Mouse (Mus musculus): Measurements from ENCODE around the gene Gpbar1.
"Not testable (repeated sequence)": the region's sequence is repeated elsewhere in the genome, so short reads cannot be mapped to it uniquely, and the experiment has no call there.

Gpbar1 gene

DNA sequence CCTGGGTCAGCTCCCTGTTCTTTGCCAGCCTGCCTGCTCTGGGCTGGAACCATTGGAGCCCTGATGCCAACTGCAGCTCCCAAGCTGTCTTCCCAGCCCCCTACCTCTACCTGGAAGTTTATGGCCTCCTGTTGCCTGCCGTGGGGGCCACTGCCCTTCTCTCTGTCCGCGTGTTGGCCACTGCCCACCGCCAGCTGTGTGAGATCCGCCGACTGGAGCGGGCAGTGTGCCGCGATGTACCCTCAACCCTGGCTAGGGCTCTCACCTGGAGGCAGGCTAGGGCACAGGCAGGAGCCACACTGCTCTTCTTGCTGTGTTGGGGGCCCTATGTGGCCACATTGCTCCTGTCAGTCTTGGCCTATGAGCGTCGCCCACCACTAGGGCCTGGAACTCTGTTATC lies 638 bp downstream of the Gpbar1 start:
- no peak for DNase-seq

DNA sequence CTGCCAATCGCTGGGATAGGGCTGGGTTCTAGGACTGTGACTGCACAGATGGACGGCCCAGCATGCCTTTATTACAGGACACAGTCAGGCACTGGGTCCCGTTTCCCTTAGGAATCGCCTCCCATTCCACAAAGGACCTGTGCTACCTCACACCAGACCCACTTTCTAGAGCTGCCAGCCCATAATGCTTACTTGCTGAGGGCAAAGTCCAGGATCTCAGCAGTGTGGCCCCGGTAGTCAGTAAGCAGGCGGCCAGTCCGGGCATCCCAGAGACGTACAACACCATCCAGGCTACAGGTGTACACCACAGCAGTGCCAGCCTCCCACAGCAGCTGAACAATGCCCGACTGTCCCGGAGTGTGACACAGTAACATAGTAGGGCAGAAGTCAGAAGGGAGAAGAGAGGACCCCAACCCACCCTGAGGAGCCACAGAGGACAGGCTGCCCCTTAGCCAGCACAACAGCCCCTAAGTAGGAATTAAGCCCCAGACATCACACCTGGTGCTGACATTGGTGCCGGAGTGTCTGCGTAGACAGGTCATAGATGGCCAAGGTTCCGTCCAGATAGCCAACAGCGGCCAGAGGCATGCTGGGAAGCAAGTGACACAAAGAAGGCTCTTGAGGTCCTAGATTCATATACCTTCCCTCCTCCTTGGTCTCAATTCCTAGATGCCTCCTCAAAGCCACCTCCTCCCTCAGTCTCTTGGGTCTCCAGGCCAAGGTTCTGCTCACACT lies 2.4 kb downstream of the Gpbar1 start:
- DNase-seq, result no peak

DNA sequence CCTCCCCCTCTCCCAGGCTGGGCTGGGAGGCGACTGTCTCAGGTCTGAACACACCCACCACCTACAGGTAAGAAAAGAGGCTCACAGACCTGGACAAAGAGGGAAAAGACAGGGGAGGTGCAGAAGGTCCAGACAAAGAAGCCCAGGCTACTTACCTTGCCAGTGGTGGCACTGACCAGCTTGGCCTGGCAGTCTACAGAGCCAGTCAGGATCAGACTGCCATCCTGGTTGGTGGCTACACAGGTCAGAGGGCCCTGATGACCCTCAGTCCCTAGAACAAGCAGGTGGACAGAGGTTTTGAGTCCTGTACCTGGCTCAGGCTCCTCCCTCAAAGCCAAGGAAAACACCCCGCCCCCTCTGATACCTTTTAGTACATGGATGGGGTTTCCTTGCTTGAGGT lies 3.0 kb downstream of the Gpbar1 start:
- DNase-seq, result no peak

DNA sequence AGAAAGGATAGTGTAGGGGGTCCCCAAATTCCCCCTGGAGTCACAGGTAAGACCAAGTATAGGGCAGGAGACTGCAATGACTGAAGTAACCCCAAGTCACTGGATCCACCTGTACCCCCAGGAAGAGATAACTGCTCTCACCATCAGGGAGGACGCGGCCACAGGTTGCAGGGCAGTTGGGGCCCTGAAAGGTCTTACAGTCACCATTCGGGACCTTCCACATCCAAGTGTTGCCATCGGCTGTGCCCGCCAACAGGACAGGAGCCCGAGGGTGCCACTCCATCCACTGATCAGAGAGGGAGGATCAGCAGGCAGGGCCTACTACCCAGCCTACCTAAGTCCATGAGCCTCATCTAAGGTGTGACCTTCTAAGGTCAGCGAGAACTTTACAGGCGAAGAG lies 3.5 kb downstream of the Gpbar1 start:
- no peak for DNase-seq

DNA sequence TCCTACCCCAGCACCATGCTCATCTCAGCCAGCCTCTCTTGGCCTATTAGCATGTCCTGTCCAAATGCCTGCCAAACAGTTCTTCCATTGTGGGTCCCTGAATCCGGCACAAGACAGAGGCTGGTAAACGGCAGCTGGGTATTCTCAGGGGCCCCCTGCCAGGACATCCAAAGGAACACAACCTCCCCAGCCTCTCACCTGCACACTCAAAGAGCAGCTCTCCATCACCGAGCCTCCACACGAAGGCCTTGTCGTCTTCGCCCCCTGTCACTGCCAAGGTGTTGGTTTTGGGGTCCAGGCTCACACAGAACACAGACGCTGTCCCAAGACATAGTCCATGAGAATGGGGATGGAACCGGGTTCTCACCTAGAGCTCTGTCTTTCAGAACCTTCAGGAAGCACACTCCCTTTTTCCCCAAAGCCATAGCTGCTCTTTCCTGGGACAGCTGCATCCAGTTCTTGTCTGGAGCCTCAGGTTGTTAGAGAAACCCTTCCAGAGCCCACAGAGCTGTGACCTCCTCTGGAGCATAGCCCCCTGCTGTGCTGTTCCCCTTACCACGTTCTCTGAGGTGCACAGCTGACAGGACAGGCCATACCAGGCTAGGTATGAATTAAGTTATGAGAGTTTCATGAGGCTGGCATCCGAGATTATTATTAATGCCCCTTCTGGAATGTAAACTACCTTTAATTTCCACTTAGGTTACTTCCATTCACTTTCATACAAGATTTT lies 4.7 kb downstream of the Gpbar1 start:
- DNase-seq, result no peak

DNA sequence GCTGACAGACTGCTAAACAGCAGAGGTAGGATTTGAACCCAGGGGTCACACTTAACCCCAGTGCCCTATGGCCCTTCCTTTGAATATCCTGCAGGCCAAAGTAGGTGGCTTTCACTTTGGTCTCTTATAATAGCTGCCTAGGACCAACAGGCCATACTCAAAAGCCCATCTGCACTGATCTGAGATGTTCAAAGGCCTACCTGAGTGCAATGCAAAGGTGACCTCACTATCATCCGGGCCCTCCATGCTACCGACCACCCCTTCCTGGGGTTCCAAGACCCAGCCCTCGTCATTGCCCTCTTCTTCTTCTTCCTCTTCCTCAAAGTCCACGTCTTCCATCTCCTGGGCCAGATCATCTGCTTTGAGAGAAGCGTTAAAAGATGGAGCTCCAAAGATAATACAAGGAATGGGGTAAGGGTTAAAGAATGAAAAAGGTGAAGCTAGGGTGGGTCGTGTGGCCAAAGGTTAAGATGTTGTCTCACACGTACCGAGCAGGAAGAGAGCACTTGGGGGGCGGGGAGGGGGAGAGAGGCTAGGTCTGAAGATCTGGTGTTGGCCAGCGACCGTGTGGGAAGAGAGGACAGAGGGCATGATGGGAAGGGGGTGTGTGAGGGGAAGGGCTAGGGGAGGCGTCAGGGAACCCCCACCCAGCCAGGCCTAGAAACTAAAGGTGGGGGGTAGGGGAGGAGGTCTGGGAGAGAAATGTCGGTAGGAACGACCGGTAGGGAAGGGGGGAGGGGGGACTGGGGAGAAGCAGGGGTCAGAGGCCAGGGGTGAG lies 5.5 kb downstream of the Gpbar1 start:
- peak; percentile 68 for DNase-seq

DNA sequence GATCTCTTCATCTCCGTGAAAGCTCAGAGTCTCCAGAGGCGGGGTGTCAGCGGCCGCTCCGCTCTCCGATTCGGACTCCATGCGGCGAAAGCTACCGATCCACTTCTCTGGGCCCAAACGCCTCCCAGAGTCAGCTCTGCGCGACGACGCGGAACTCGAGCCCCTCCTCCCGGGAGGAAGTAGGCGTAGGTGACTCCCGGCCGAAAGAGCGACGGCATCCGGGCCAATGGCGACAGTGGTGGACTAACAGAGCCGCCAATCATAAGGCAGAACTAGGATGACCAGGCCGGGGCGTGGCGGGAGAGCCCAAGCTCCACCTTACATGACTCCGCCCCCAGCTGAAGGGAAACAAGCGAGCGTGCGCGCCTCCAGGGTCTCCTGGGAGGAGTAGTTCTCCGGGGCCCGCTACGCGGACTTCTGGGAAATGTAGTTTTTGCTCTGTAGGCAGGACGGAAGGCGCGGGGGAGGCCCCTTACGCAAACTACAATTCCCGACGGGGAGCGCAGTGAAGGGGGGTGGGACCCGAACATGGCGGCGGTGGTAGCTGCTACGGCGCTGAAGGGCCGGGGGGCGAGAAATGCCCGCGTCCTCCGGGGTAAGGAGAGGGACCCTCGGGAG lies 6.3 kb downstream of the Gpbar1 start, which contains the start of the genes Aamp and Pnkd:
Aamp (minus strand) TSS at position 196 of the 618 bp plus-strand sequence.
Pnkd (plus strand) TSS at position 388 of the 618 bp plus-strand sequence.
- DNase-seq, result peak; percentile 100

DNA sequence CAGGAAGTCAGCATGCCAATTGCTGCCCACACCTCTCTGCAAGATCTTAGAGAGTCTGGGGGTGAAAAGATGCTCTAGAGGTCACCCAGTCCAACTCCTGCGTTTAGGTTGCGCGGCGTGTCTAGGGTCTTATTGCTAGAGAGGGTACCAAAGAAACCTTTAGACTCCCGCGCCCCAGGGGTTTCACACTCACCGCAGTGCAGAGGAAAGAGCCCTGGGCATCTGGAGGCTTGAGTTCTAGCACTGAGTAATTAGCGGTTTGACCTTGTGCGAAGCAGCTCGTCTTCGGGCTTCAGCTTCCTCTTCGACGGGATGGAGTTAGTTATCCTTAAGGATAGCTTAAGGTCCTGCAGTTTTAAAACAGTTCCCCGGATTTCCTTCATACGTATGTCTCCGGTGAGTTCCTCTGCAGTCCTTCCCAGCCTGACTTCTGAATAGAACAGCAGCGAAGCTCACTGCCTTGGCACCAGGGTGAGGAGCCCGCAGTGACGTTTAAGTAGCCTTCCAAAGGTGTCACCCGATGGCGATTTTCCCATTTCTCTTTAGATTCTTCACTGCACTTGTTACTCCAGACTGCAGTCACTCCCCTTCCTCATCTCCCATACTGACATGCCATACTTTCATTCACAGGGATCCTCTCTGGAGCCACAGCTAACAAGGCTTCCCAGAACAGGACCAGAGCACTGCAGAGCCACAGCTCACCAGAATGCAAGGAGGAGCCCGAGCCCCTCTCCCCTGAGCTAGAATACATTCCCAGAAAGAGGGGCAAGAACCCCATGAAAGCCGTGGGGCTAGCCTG lies 7.1 kb downstream of the Gpbar1 start:
- no peak for DNase-seq

DNA sequence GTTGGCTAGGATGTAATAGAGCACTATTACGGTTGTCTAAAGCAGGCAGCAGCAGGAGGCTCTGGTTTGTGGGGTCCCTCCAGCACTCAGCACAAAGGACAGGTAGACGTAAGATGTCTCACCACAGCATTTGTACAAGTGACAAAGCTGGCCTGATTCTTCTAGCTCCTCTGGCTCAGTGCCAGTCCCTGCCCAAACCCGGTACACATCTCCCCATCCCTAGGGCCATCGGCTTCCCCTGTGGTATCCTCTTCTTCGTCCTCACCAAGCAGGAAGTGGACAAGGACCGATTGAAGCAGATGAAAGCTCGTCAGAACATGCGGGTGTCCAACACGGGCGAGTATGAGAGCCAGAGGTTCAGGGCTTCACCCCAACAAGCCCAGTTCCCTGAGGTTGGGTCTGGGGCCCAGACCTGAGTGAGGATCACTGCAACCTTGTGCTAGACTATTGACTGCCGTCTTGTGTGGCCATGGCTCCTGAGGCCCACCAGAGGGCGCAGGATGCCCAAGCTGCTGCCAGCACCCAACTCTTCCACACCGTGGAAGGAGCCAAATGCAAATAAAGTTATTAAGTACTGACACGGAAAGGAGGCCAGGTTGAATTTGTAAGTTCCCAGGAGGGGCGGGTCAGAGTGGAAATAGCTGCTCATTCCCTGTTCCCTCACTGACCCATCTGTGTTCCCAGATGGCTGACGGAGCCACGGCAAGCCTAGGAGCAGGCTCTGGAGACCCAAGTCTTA lies 8.7 kb downstream of the Gpbar1 start:
- not testable (repeated sequence) for DNase-seq

DNA sequence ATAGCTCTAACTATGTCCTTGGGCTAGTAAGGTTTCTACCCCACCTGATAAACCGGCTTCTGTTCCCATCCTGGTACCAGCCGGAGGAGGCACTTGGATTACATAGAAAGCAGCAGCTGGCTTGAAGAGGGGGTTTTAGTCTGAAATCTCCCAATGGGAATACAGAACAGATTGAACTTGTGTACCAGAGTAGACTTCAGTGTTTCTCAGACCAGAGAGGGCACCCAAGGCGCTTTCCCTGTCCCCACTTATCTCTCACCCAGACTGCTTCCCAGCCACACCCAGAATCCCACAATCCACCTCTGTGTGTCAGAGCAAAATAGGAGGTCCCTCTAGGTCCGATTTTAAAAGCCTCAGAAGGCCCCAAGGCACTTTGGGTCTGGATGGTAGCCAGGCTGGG lies 10.0 kb downstream of the Gpbar1 start:
- DNase-seq, result no peak

DNA sequence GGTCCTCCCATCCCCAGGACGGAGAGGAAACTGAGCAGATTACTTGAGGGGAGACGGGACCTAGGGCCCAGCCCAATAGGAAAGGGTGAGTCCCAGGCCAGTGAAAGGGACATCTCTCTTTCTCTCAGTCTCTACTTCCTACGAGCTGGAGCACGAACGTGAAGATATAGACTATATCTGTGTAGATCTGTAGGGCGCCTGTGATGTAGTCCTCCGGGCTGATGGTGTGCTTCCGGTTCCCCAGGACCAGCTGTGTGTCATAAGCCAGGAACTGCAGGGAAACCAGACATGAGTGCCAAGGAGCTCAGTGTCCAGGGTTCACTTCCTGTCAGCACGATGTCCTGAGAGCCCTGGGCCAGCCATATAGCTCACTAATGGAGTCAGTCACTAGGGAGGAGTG lies 10.9 kb downstream of the Gpbar1 start:
- no peak for DNase-seq

DNA sequence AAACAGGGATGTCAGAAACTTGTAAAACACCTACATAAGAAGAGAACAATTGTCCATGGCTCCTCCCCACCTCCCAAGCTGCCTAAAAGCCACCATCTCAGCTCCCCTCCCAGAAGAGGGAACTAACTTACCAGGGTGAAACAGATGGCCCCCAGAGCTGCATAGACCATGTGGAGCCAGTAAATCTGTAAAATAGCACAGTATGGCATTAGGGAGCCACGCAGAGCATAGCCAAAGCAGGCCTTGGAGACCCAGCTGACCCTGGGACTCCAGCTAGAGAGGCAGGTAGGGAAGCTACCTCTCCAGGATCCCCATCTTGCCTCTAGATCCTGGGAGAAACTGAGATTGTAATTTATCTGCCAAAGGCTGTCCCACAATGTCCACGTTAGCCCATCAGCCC lies 11.4 kb downstream of the Gpbar1 start:
- DNase-seq, result no peak

DNA sequence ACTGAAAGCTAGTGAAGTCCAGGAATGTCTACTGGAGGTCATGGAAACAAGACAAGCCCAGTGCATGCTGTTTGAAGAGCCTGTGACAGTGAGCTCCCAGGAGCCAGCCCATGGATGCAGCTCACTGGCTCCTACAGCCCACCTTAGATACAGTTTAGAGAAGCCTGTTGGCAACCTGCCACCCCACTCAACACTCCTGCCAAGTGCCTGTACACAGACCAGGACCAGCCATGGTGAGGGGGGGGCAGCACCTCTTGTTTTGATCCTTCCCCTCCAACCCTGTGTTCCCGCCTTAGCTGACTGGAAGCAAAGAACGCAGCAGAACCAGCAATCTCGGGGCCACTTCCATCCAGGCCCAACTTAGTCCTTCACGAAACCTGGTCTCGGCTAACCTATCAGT lies 11.8 kb downstream of the Gpbar1 start:
- DNase-seq, result no peak

DNA sequence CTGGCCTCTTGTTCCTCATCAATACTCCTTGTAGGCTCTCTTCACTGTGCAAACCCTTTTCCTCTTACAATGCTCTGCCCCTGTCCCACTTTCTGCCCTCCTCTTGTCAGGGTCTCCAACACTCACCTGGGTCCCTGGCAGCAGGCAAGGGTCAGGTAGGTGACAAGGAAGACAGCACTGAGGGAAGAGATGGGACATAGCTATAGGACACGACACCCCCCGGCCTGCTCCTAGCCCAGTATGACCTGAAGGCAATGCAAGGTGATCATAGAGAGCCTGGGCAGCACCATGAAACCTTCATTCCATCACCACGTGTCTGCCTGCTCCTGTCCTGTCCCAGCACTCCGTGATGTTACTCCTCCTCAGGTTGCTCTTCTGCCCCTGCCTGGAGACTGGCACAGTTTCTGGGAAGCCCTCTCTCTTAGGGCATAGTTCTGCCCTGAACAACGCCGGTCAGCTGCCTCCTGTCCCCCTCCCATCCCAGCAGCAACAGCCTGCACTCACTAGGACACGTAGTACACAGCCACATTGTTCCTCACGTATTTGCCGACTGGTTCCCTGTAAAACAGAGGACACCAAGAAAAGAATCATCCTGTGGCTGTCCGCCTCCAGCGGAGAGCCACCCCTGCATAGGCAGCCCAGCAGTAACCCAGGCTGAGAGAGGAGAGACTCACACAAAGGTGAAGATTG lies 14.1 kb downstream of the Gpbar1 start:
- DNase-seq, result no peak

DNA sequence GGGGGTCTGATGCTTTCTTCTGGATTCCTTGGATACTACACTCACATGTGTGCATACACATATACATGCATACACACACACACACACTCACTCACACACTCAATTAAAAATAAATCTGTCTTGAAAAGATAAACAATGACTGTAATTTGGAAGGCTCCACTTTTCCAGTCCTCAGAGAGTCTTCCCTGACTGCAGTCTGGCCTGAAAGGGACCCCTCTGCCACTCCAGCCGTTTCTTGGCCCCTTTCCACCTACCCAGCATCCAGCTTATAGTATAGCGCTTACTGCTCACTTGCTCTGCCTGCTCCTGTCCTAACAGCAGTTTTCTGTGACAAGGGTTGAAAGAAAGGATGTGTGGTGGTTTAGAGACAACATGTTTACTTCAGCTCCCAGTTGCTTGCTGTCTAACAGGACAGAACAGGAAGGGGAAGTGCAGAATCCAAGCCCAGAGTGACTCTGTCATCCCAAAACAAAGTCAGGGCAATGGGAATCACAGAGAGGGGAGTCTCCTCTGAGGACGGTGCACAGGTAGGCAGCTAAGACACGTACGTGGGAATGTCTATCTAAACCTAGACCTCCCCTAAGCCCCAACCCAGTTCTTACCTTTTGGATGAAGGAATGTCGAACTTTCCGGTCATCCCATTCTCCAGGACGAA lies 15.1 kb downstream of the Gpbar1 start:
- no peak for DNase-seq

DNA sequence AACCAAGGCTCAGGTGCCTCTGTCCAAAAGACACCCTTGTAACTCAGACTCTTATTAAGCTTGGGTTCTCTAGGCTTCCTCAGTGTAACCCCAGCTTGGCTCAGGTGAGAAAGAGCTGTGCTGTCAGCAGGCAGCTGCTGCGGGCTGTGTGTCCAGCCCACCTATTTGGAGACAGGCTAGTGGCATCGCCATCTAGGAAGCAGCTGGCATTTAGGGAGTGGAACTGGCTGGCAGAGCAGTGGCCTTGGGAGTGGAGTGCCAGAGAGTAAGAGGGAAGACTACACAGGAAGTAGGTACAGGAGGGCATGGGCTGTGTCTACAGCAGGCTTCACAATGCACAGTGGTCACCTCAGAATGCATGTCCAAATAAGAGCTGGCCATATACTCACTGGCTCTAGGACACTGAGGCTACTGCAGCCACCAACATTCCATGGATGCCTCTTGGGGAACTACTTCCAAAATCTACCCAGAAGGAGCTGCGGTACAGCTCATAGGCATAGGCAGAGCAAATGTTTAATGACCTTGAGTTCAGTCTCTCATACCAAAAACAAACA lies 15.8 kb downstream of the Gpbar1 start:
- DNase-seq, result no peak

DNA sequence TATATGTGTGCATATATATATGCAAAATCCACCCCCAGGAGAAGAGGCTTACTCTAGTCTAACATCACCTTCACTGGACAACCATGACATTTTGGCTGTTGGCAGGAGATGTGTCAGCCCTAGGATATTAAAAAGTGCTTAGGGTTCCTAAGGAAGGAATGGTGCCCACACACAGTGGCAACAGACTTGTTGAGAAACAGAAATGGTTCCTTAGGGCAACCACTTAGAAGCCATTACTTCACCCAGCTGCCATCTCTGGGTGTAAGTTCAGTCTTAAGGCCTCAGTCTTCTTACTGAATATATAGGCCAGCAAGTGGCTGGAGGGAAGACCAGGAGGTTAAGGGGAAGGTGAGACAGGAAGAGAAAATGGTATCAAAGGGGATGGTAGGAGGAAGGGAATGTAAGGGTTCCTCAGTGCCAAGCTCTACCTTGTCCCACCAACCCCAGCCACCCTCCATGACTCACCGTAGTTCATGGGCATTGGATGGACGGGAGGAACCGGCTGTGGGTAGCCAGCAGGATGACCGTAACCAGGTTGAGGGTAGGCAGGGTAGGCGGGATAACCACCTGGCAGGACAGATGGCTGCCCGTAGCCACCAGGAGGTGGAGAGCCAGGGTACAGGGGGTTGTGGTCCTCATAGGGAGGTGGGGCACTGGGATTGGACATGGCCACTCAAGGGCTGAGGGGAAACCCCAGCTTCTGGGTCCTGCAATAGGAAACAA lies 16.5 kb downstream of the Gpbar1 start:
- no peak for DNase-seq

DNA sequence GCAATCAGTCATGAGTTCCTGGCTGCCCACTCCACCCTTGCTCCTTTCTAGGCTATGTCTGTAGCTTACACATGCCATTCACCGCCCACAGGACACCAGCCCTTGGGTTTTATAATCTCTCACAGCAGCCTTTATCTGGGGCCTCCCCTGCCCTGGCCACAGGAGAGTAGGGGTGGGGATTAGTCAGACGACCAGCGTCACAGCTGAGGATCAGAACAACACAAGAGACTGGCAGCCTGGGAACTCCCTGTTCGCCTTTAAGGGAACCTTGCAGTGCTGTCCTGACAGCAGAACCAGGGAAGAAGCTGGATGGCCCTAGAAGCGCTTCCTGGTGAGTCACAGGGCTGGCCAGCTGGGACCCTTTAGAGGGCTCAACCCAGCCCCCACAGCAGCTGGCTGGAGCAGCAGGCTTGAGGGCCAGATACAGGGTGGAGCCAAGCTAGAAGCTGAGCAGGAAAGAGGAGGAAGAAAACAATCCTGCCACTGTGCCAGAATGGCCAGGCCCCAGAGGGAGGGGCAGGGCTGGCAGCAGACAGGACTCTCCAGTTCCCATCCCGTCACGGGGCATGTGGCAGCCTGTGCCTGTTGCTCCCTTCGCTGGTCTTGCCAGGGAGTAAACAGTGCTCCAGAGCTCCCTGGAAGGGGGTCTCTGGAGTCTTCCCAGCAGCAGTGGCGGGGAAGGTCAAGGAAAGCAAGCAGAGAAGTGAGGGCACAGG lies 17.3 kb downstream of the Gpbar1 start:
- peak; percentile 97 for DNase-seq

DNA sequence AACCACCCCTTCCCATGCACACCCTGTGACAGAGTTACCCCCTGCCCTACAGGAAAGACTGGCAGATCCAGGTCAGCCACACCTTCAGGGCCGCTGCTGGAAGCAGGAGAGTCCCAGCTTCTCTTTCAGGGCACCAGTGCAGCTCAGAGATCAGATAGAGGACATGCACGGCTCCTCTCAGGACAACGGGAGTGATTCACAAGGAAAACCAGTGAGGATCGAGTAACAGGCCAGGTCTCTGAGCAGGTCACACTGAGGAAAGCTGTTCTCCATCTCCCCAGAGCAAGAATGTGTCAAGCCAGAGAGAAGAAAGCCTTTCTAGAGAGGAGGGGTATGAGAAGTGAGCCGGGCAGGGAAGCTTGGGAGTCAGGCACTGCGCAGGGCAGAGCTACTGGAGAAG lies 18.1 kb downstream of the Gpbar1 start:
- no peak for DNase-seq
